Mouse (Mus musculus): ENCODE measurements at regions not wholly inside any gene's neighbourhood (a gene's known extent, or its start where the extent isn't known, plus 50 kb on each side); places are given as distances from the start of the nearest gene placed in this dataset.

GRCm38 (mm10) chr13:112161886-112162285 lies 126.4 kb upstream of the Ankrd55 start:
- intact Hi-C loops (cut with DNase I), result no loop called here

GRCm38 (mm10) chr13:112165921-112166320 lies 122.3 kb upstream of the Ankrd55 start:
- intact Hi-C loops (cut with DNase I), result no loop called here

DNA sequence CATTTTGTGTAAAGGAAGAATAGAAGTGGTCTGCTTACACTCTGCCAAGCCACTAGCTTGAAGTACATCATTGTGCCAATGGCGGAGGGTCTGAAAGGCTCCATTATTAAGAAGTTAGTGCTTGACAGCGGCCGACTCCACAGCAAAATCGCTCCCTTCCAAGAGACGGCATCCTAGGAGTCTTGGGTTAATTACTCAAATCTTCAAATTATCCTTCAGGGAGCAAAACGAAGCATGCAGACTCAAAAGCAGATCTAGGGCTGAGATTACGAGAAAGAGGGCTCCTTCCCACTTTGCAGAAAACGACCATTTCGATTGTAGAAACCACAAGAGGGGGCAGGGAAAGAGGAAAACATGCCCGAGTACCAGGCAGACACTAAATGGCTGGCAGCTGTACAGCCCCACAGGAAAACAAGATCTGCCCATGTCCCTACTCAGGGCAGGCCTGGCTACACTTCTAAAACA lies 121.9 kb upstream of the Ankrd55 start:
- intact Hi-C loops (cut with DNase I), result no loop called here

DNA sequence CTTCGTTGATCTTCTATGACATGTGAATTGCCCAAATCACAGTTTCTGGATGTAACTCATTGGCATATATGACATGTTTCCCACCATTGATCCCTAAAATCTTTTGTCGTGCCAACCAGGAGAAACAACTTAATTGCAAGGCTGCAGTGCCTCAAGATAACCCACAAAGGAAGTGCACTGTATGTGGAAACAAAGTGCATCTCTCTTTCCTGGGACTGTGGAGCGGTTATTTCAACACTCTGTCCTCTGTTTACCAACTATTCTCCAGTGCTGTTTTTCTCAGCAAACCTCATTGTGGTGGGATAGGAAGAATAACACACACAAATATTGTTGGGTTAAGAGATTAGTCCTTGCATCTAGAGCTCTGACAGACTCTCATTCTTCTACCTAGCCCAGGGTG lies 119.8 kb upstream of the Ankrd55 start:
- intact Hi-C loops (cut with DNase I), result no loop called here

DNA sequence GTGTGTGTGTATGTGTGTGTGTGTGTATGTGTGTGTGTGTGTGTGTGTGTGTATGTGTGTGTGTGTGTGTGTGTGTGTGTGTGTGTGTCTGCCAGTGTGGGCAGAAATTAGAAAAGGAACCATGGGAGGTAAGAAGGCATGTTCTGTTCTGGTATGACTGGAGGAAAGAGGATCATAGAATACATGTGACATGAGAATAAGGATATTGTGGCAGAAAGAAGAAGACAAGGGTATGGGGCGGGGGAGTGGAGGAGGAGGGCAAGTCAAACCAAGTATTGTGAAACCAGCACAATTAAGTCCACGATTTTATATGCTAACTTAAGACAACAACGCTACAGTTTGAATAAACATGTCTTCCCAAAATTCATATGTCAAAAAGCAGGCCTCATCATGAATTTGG lies 117.4 kb upstream of the Ankrd55 start:
- intact Hi-C loops (cut with DNase I), result no loop called here

- intact Hi-C loops (cut with DNase I), result no loop called here
Measured at GRCm38 (mm10) chr13:112171940-112172715, 116.1 kb upstream of the Ankrd55 start.

DNA sequence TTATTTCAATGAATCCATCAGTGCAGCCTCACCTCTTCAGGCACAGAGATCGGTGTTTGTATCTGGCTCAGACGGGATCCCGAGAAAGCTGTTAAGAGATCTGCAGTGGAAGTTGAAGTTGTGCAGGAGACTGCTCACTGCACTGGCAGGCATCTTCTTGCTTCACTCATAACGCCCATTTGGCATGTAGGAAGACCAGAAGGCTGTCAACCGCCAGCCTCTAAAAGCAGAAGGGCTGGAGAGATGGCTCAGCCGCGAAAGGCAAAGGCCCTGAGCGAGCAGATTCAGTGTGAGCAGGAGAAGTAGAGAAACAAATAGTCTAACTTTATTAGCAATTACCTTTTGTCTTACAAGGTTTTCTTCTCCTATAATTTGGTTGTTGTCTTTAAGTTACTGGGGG lies 114.3 kb upstream of the Ankrd55 start:
- intact Hi-C loops (cut with DNase I), result no loop called here

- intact Hi-C loops (cut with DNase I), result no loop called here
Measured at GRCm38 (mm10) chr13:112178031-112178430, 110.2 kb upstream of the Ankrd55 start.

DNA sequence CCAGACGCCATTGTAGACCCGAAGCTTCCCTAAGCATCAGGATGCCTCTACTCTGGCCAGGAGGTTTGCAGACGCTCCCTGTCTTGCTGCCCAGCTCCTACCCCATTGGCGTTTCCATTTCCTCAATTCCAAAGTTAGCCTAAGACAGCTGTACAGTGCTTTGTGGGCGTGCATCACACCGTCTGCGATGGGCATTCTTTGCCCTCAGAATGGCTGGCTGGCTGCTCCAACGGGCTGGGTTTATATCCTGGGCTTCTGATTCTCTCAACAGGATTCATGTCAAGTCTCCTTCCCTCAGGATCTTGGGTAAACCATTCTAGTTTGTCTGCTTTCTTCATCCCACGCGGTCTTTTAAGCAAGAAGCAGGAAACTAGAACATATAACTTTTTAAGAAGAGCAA lies 104.3 kb upstream of the Ankrd55 start:
- intact Hi-C loops (cut with DNase I), result no loop called here

DNA sequence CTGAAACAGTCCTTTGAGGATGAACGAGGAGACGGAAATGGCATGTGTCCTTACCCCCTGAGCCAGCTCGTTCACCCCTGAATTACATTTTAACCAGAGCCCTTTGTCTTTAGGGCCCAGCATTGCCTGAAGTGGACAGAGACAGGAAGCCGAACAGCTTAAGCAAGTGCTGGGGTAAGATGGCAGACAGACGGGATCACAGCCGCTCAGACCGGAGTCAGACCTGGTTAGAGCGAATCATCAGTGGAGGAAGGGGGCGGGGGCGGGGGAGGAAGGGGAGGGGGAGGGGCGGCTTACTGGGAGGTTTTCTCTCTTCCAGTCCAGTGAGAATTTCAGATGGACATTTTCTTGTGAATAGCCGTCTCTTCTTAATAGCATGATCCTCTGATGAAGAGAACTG lies 103.1 kb upstream of the Ankrd55 start:
- intact Hi-C loops (cut with DNase I), result loop anchor here (5.0 kb wide), 1 partner anchor 118 kb away; no protein-coding TSS in a partner anchor

- intact Hi-C loops (cut with DNase I), result loop anchor here (5.0 kb wide), 1 partner anchor 120 kb away; no protein-coding TSS in a partner anchor
Measured at GRCm38 (mm10) chr13:112187226-112187625, 101.0 kb upstream of the Ankrd55 start.

- intact Hi-C loops (cut with DNase I), result loop anchor here (5.0 kb wide), 1 partner anchor 121 kb away; no protein-coding TSS in a partner anchor
Measured at GRCm38 (mm10) chr13:112188313-112188712, 99.9 kb upstream of the Ankrd55 start.

DNA sequence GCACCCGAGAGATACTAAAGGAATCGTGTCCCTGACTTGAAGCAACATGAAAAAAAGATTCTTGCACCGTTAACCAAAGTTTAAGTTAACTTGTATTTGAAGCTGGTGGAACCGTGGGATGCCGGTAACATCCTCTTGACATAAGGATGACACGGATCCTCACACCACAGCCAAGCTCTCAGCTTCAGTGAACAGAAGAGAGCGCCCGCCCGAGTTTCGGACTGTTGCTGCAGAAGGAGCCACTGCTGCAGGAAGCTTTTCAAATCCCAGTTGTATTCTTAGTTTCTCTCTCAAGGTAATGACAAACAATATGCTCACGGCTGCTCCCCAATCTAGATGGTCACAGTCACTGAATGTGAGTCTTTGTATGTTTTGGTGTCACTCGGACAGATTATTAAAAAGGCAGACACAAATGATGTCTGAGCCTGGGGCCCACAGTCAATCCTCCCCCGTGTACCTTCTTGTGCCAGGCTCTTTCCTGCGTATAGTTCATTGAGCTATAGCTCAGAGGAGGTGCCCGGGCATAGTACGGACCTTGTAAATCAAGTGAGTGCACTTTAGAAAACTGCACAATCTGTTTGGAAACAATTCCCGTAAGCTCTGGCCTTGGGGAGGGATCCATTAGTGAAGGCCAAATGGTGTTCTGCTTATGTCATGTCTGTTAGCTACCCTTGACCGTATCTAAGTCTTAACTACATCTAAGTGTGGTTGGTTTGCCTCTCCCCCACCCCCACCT lies 99.3 kb upstream of the Ankrd55 start:
- intact Hi-C loops (cut with DNase I), result loop anchor here (5.0 kb wide), 1 partner anchor 122 kb away; no protein-coding TSS in a partner anchor

GRCm38 (mm10) chr13:112189605-112190004 lies 98.6 kb upstream of the Ankrd55 start:
- intact Hi-C loops (cut with DNase I), result loop anchor here (5.0 kb wide), 2 partner anchors 122 to 392 kb away; no protein-coding TSS in a partner anchor

DNA sequence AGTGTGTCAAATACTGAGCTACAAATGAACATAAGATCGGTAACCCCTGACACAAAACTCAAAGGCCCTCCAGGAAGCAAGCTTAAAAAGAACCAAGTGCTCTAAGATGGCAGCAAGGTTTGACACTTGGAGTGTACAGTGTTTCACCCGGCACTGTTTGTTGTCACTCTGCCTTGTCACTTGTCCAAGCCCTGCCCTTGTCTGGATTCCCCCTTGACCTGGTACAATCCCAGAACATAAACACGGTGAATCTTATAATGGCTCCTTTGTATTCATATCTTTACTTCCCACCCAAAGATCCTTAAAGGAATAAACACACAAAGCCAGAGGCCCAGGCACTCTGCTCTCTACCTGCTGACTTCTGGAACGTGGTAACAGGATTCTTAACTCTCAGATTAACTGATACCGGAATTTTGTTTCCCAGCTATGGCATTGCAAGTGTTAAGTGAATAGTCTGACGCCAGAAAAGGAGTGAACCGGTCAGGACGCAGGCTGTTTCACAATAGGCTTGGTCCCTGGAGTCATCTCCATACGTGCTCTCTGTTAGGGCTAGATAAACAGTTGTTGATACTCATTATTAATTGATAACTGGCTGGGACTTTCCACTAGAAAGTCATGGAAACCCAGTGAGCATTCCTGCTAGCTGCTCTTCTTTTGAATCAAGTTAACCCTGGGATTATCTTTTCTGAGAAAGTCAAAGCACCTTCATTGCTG lies 95.9 kb upstream of the Ankrd55 start:
- intact Hi-C loops (cut with DNase I), result loop anchor here (5.0 kb wide), 1 partner anchor 395 kb away; no protein-coding TSS in a partner anchor

- intact Hi-C loops (cut with DNase I), result loop anchor here (5.0 kb wide), 1 partner anchor 396 kb away; no protein-coding TSS in a partner anchor
Measured at GRCm38 (mm10) chr13:112193676-112194075, 94.6 kb upstream of the Ankrd55 start.

- intact Hi-C loops (cut with DNase I), result loop anchor here (5.0 kb wide), 2 partner anchors 398 to 408 kb away; no protein-coding TSS in a partner anchor
Measured at GRCm38 (mm10) chr13:112194991-112195390, 93.3 kb upstream of the Ankrd55 start.

GRCm38 (mm10) chr13:112196789-112197188 lies 91.5 kb upstream of the Ankrd55 start:
- intact Hi-C loops (cut with DNase I), result loop anchor here (5.0 kb wide), 1 partner anchor 409 kb away; no protein-coding TSS in a partner anchor

GRCm38 (mm10) chr13:112203721-112204120 lies 84.5 kb upstream of the Ankrd55 start:
- intact Hi-C loops (cut with DNase I), result no loop called here

- intact Hi-C loops (cut with DNase I), result no loop called here
Measured at GRCm38 (mm10) chr13:112204204-112204603, 84.0 kb upstream of the Ankrd55 start.

GRCm38 (mm10) chr13:112204813-112205212 lies 83.4 kb upstream of the Ankrd55 start:
- intact Hi-C loops (cut with DNase I), result no loop called here

Data from adrenal gland (tissue).